Mouse (Mus musculus) spleen, adult 12 weeks (tissue): Measurements from ENCODE around the gene Tlr12.
"Not testable (repeated sequence)": the region's sequence is repeated elsewhere in the genome, so short reads cannot be mapped to it uniquely, and the experiment has no call there.

ENCODE experiments used
- DNase-seq: peaks from one replicate; pipeline ENCODE4 v3.0.0; 2022; ENCODE audit warnings: low spot score

Tlr12 gene

DNA sequence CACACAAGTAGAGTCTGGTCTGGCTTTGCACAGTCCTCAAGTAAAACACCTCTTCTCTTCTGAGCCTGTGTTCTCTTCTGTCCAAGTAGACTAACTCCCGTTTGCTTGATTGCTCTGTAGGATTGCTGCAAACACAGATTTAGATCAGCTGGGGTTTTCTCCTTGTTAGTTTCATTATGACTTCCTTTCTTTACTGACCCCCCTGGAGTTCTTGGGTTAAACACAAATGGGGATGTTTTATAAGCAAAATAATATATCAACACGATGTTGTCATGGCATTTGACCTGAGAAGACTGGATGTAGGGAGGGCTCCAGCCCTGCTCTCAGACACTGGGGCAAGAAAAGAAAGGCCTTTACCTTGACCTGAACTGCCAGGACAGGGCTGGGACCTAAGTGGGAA, 544 bp upstream of the Tlr12 start:
- DNase-seq, result no peak

GRCm38 (mm10) chr4:128617363-128618120, 877 bp downstream of the Tlr12 start:
- no peak for DNase-seq

DNA sequence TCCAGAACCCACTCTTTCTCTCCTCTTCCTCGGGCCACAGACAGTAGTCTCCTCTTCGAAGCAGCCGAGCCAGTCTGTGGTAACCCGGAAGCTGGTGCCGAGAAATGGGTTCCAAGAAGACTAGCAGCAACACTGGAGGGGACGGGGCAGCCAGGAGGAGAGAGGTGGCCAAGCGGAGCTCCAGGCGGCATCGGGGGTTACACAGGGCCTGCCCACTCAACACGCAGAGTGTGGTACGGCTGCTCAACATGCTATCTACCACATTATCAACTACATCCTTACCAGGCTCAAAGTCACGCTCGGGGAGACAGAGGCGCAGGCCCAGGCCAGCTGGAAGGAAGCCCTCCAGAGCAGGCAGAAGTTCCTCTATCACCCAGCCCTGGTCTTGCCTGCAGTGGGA, 2.7 kb downstream of the Tlr12 start:
- DNase-seq, result no peak

DNA sequence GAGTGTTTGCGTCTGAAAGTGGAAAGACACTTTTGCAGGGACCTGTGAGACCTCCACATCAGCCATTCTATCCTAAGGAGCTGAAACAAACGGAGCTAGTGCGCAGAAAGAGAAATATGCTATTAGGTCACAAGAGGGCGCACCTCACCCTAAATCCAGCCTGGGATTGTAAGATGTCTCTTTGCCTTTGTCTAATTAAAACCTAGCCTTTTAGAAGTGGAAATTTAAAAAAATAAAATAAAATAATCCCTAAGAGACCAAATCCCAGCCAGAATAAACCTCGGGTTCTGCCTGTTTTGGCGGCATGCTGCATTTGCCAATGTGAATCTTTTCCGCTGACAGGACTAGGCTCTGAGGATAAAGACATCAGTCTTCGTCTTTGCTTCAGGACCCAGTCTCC, 5.1 kb downstream of the Tlr12 start:
- DNase-seq, result no peak

GRCm38 (mm10) chr4:128611726-128612125, 6.7 kb downstream of the Tlr12 start:
- not testable (repeated sequence) for DNase-seq

- no peak for DNase-seq
These were observed 7.7 kb downstream of the Tlr12 start for GRCm38 (mm10) chr4:128610706-128611105.

DNA sequence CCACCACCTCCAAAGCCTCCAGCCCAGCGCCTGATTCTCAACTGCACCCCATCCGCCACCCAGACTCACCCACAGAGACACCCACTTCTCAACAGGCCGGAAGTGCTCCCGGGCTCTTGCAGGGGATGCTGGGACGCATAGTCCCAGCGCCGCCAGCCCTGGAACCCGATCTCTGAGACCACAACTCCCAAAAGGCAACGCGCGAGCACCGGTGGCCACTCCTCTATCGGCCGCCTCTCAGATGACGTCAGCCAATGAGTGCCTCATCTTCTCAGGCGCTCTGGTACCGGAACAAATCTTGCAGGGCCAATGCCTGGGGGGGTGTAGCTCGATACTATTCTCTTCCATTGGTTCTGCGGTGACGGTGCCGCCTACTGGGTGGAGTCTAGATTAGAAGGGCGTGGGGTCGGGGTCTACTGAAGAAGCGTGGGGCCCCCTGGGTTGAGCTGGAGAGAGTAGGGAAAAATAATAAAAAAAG, 8.5 kb downstream of the Tlr12 start, which contains the start of gene Zscan20:
Gene Zscan20, minus strand, starts transcription at position 174 of the 478 bp plus-strand sequence.
- peak; percentile 83 for DNase-seq

DNA sequence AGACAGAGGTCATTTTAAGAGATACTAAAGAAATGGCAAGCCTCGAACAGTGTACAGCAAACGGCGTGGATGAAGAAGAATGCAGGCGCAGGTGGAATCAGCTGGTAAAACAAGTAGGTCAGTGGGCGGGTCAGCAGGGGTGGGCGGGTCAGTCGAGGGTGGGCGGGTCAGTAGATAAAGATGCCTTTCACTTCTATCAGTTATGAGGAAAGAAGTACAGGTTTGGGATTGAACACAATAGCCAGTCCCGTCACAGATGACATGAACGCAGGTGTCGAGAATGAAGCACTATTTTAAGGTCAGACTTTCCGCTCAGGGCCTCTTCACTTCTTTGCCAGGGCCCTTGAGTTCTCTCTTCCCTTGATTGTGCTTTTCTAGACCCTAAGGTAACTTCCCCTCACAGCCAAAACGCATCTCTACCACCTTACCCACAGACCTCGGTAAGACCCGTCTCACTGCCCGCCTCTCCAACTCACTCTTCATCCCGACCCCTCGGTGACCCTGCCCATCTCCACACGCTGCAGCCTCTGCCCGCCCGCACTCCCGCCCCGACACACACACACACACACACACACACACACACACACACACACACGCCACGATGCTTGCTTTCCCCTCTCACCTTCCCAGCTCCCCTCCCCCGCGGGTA, 9.0 kb downstream of the Tlr12 start:
- DNase-seq, result no peak

- DNase-seq, result no peak
These were observed 10.8 kb downstream of the Tlr12 start for GRCm38 (mm10) chr4:128607661-128608060.

- DNase-seq, result no peak
These were observed 11.8 kb downstream of the Tlr12 start for GRCm38 (mm10) chr4:128606586-128606985.

DNA sequence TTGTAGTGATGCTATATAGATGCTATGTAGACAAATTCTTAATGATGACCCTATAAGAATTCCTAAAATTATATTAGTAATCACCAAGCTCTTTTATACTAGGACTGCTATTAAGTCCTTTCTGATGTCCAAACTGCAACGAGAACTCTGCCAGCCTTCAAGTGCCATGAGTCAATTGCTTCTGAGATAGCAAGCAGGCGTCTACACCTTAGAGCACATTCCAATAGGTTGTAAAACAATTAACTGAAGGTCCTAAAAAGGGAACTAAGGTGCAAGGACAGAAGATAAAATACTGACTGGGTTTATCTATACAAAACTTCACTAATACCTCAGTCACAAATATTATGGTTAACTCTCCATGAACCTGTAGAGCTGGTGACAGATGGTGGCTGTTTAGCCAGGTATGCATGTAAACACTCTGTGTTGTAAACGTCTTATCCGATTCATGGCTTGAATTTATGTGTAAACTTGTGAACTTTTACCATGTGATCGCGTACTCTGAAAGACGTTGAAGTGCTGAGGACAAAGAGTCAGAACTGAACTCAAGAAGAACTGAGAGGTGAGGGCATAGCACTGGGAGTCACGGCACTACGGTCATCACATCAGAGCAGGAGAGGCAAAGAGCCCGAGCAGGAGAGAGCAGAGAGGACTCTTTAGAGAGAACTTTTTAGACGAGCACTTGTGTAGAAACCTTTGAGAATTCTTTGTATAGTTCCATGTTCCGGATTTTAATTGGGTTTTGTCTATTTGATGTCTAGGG, 20.4 kb downstream of the Tlr12 start:
- DNase-seq, result no peak

DNA sequence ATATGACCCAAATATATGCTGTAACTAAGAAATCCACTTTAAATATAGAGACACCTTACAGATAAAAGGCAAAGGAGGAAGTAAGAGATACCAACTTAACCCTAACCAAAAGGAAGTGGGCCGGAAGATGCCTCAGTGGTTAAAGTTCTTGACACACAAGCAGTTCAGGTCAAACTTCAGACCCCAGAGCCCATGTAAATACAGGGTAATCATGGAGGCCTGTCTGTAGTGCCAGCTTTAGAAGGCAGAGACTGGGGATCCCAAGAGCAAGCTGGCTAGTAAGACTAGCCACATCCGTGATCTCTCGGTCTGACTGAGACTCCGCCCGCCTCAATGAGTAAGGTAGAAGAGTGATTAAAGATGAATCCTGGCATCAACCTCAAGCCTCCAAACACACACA, 24.4 kb downstream of the Tlr12 start:
- DNase-seq, result no peak

- DNase-seq, result no peak
These were observed 25.1 kb downstream of the Tlr12 start for GRCm38 (mm10) chr4:128593286-128593685.

DNA sequence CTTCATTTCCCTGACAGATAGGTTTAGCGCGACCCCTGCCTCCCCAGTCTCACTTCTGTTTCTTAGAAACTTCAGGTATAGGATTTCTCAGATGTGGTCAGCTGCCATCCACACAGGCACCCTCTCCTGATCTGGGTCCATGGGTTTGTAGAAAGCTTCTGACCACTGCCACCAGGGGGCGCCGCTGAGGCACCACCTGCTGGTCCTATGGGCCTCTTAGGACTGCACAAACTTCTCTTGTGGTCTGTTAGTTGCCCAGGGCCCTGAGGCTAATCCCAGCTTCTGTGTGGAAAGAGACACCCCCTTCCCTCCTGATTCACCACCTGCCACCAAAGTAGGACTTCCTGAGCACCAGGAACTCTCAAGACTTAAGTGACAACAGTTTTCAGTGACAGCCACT, 39.2 kb downstream of the Tlr12 start:
- peak; percentile 50 for DNase-seq

DNA sequence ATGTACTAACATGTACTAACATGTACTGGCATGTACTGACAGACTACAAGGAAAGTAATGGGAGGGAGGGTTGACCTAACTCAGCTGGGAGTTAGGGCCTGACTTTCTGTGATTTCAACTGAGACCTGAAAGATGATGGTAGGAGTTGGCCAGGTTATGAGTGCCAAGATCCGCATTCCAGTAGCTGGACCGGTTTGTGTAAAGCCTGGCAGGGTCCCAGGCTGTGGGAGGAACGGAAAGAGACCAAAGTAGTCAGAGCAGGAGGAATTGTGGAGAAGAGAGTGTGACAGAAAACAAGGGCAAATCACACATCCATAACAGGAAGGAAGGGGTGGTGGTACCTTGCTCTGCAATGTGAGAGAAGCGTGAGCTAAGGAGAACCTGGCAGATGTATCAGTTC, 42.6 kb downstream of the Tlr12 start:
- DNase-seq, result no peak
